Mouse (Mus musculus) liver, embryonic 11.5 days (tissue): ENCODE results near the gene Tinf2. TPM values are rescaled to one million over a fixed set of nuclear protein-coding genes. Genes with fewer than 3 reads are reported as not detected.

Experiments used
- ATAC-seq: fragments of 200-750 bp; cut with Nextera tagmentation; replicated peaks from 2 replicates; pipeline ENCODE4 v1.8.0; 2017; ENCODE audit warnings: moderate number of reproducible peaks, mild to moderate bottlenecking, moderate TSS enrichment, moderate library complexity; ENCODE audit not compliant: low FRiP score
- DNase-seq: peaks from one replicate; pipeline ENCODE4 v3.0.0-alpha.2; 2017; ENCODE audit warnings: low spot score
- H3K27ac ChIP-seq: fragments of 300-500 bp; sonication (generic); 2 replicates; pipeline ENCODE4 v1.5.1; 2014; ENCODE audit warnings: mild to moderate bottlenecking, low read depth, low read length, control low read depth
- H3K27me3 ChIP-seq: fragments of 300-500 bp; sonication (generic); replicated peaks from 2 replicates; pipeline ENCODE4 v1.6.1; 2014; ENCODE audit warnings: low read length, mixed read lengths; ENCODE audit not compliant: control insufficient read depth, insufficient read depth
- H3K36me3 ChIP-seq: fragments of 300-500 bp; sonication (generic); 2 replicates; pipeline ENCODE4 v1.6.1; 2014; ENCODE audit warnings: mild to moderate bottlenecking, low read length, moderate library complexity, mixed read lengths; ENCODE audit not compliant: control insufficient read depth, insufficient read depth
- H3K4me1 ChIP-seq: fragments of 300-500 bp; sonication (generic); replicated peaks from 2 replicates; pipeline ENCODE4 v1.6.1; 2014; ENCODE audit warnings: low read length, mixed read lengths; ENCODE audit not compliant: control insufficient read depth, insufficient read depth
- H3K4me2 ChIP-seq: fragments of 300-500 bp; sonication (generic); 2 replicates; pipeline ENCODE4 v1.6.1; 2014; ENCODE audit warnings: mild to moderate bottlenecking, control low read depth, moderate library complexity
- H3K4me3 ChIP-seq: fragments of 300-500 bp; sonication (generic); 2 replicates; pipeline ENCODE4 v1.5.1; 2014; ENCODE audit warnings: low read depth, low read length, control low read depth
- H3K9ac ChIP-seq: fragments of 300-500 bp; sonication (generic); 2 replicates; pipeline ENCODE4 v1.6.1; 2014; ENCODE audit warnings: low read depth, low read length, control low read depth
- H3K9me3 ChIP-seq: fragments of 300-500 bp; sonication (generic); 2 replicates; pipeline ENCODE4 v1.6.1; 2016; ENCODE audit warnings: low read length, inconsistent platforms, mixed read lengths; ENCODE audit not compliant: control insufficient read depth
- WGBS: fragments of 180-500 bp; shearing (Covaris S2); extraction: QIAGEN DNeasy Blood & Tissue Kit; methylation state at CpG from one replicate; pipeline ENCODE4 v1.1.7; 2014; 5-methylcytosine and 5-hydroxymethylcytosine counted together
- polyA plus RNA-seq: library from polyadenylated mRNA; unstranded; fragments of >200 nt; fragmentation: Nextera tagmentation; extraction: Ambion mirVana; gene quantifications from 2 replicates; pipeline ENCODE4 v1.2.1, GENCODE M21; 2014

The Tinf2 gene
- polyA plus RNA-seq, 1 experiment from 2014 or later, result 44.9 TPM

DNA sequence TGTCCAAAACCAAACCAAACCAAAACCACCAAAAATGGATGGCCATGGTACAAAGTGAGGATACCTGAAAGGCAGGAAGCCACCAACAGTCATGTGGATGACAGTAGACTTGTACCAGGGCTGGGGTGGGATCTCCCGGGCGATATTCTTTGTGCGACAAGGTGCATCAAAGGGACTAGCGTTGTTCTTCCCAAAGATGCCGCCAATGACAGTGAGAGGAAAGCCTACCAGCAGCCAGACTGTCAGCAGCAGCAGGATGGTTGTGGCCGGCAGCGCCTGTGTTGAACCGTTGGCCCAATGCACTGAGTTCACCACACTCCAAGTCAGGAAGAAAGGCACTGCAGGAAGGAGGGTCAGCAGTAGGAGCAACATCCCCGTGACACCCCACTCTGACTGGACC is 43.8 kb downstream of the Tinf2 start, which contains the start of gene Gm49378:
Gene Gm49378 (minus strand): TSS at position 101 of the 400 bp plus-strand sequence.
- H3K36me3 ChIP-seq, result peaks cover 36% of the 10 kb centered on the region
- DNase-seq, result no peak
- no peak for ATAC-seq
- no peaks in the 10 kb centered on the region for H3K27me3 ChIP-seq
- 94% methylated on average over 9 of the region's 9 CpGs for WGBS
- no peaks in the 10 kb centered on the region for H3K9me3 ChIP-seq
- no peak within 1 kb of the TSS for H3K4me3 ChIP-seq
- H3K9ac ChIP-seq, result no peak within 1 kb of the TSS
- H3K4me1 ChIP-seq, result peaks cover 20% of the 10 kb centered on the region
- no peak within 1 kb of the TSS for H3K27ac ChIP-seq
- H3K4me2 ChIP-seq, result no peak within 1 kb of the TSS

DNA sequence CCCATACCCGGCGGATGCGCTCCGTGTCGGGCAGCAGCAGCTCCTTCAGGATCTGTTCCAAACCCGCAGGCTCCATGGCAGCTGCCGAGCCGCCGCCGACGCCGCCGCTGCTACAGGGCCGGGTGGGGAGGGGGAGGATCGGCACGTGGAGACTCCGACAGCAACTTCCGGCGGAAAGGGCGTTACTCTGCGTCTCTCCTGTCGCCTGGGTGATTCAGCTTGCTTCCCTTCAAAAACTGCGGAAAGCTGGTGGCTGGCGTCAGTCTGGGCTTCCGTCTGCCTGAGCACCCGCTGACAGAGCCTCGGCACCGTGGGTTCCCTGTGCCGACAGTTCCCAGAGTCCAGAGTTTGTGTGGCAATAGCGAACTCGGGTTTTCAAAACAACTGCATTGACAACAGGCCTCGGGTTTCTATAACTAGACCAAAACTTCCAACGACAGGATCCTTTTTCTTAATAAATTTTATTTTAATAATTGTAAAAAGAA is 46.1 kb downstream of the Tinf2 start, which contains the start of gene Ipo4:
Gene Ipo4 (minus strand): TSS at position 435 of the 485 bp plus-strand sequence.
- peak within 1 kb of the TSS; percentile 76 for H3K9ac ChIP-seq
- ATAC-seq (peak; percentile 86), DNase-seq (peak; percentile 88)
- H3K4me1 ChIP-seq, result peaks cover 12% of the 10 kb centered on the region
- under 1% methylated on average over 33 of the region's 33 CpGs for WGBS
- H3K27ac ChIP-seq, result 0 out of 2 replicates have a peak within 1 kb of the TSS, but pooled peaks have one; percentile 9
- H3K36me3 ChIP-seq, result peaks cover 47% of the 10 kb centered on the region
- peak within 1 kb of the TSS; percentile 78 for H3K4me3 ChIP-seq
- H3K4me2 ChIP-seq, result peak within 1 kb of the TSS; percentile 94
- no peaks in the 10 kb centered on the region for H3K27me3 ChIP-seq
- H3K9me3 ChIP-seq, result no peaks in the 10 kb centered on the region

DNA sequence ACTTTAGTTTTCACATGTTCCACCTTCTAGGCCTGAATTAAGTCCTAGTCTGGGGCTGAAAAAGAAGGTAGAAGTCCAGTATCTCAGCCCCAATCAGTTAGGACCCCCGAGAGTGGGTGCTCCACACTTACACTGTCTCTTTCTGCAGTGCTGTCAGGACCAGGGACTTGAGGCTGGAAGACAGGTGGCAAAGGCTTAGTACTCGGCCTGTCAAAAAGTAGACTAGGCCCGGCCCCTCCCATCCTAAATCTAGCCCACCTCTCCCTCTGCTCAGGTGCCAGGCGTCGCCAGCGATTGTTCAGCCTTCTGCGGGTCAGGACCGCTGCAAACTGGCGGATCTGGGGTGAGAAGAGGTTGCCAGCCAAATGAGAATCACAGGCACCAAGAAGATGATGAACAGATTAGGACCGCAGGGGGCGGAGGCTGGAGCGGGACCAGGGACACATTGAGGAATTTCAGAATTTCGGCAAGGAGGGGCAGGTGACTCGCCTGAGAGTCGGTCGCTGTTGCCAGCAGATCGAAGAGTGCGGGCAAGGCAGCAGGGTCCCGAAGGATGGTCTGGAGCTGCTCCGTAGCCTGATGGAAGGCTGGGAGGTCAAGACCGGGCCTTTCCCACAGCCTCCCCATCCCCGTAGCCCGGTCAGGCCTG is 46.6 kb downstream of the Tinf2 start:
- Histone ChIP-seq H3K9ac (peak overlapping the region; percentile 76), H3K9me3 (no peaks in the 10 kb centered on the region), H3K4me2 (peak overlapping the region; percentile 94), H3K27ac (0 out of 2 replicates have a peak overlapping the region, but pooled peaks have one; percentile 9), H3K36me3 (peaks cover 49% of the 10 kb centered on the region), H3K4me1 (peaks cover 15% of the 10 kb centered on the region), H3K4me3 (peak overlapping the region; percentile 78), H3K27me3 (no peaks in the 10 kb centered on the region)
- peak; percentile 29; the same call in 1 of the 2 replicates for ATAC-seq
- DNase-seq, result peak; percentile 50
- 3% methylated on average over 23 of the region's 23 CpGs for WGBS

DNA sequence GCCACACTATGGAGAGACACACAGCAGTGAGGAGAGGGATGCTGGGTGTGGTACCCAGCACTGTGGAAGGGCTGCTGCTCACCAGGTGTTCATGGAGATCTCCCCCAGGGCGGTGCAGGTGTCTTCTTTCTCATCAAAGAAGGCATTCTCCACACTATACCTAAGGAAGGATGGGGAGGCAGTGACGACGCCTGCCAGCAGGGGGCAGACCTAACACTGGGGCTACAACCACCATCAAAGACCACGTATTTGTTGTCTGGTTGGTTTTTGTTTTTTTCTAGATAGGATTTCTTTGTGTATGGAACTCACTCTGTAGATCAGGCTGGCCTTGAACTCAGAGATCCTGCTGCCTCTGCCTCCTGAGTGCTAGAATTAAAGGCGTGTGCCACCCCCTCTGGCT is 52.3 kb downstream of the Tinf2 start:
- H3K9me3 ChIP-seq, result no peaks in the 10 kb centered on the region
- peaks cover 5% of the 10 kb centered on the region; the same call in 1 of the 2 replicates for H3K4me1 ChIP-seq
- WGBS, result 51% methylated on average over 5 of the region's 5 CpGs
- H3K27me3 ChIP-seq, result no peaks in the 10 kb centered on the region
- no peak overlapping the region for H3K27ac ChIP-seq
- DNase-seq, result no peak
- H3K36me3 ChIP-seq, result peaks cover 72% of the 10 kb centered on the region
- H3K4me3 ChIP-seq, result no peak overlapping the region
- no peak overlapping the region for H3K4me2 ChIP-seq
- H3K9ac ChIP-seq, result no peak overlapping the region
- 0 out of 2 replicates have a peak, but pooled peaks have one; percentile 26 for ATAC-seq

DNA sequence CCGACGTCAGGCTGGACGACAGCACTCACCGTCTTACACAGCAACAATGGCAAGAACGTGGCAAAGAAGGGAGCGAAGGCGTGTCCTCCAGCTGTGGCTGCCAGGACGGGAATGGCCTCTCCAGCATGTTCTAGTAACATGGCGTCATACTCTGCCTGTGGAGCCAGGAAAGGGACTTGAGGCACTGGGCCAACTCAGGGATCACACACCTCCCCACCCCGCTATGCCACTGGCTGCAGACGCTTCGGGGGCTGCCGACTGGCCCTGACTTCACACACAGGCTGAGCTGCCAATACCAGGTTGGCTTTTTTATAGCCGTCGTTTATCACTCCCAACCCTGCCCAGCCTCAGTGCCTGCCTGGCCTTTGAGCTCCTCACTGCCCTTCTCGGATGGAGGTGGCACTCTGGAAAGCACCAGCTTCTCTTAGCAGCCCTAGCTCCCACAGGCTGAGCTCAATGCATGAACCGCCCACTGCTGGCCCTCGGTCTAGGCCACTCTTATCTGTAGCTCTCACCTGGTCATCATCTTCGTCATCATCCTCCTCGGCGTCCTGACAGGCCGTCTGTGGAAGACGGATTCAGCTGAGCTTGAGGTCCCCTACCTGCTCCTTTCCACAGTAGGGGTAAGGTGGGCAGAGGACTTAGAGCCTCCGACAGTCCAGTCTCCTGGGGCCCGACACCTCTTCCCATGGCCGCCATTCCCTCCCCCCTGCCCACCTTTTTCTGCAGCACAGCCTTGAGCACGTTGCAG is 53.4 kb downstream of the Tinf2 start:
- H3K4me2 ChIP-seq, result no peak overlapping the region
- no peak overlapping the region for H3K4me3 ChIP-seq
- H3K9me3 ChIP-seq, result no peaks in the 10 kb centered on the region
- 0 out of 2 replicates have a peak, but pooled peaks have one; percentile 24 for ATAC-seq
- no peak for DNase-seq
- no peak overlapping the region for H3K9ac ChIP-seq
- peaks cover 67% of the 10 kb centered on the region for H3K36me3 ChIP-seq
- 85% methylated on average over 27 of the region's 27 CpGs for WGBS
- H3K27me3 ChIP-seq, result no peaks in the 10 kb centered on the region
- H3K4me1 ChIP-seq, result peaks cover 5% of the 10 kb centered on the region; the same call in 1 of the 2 replicates
- H3K27ac ChIP-seq, result no peak overlapping the region

Other genes with a start within 250 kb of the Tinf2 start
- gene Dhrs4, start 203.1 kb downstream of the Tinf2 start, polyA plus RNA-seq, result 58.7 and 59.4 TPM in 2 replicates
- 2.7 and 3.0 TPM in 2 replicates for gene Carmil3, start 191.2 kb downstream of the Tinf2 start, polyA plus RNA-seq
- 0.16 and 0.49 TPM in 2 replicates for gene Cpne6, start 171.4 kb downstream of the Tinf2 start, polyA plus RNA-seq
- not detected in 2 replicates for gene Nrl, start 156.8 kb downstream of the Tinf2 start, polyA plus RNA-seq
- 49.8 and 50.9 TPM in 2 replicates for gene Pck2, start 141.6 kb downstream of the Tinf2 start, polyA plus RNA-seq
- 72.1 and 73.6 TPM in 2 replicates for gene Dcaf11, start 121.8 kb downstream of the Tinf2 start, polyA plus RNA-seq
- gene A730061H03Rik, start 121.4 kb downstream of the Tinf2 start, polyA plus RNA-seq, result 2.3 and 3.3 TPM in 2 replicates
- 2.2 and 2.6 TPM in 2 replicates for gene Fitm1, start 106.2 kb downstream of the Tinf2 start, polyA plus RNA-seq
- gene Psme1, start 103.7 kb downstream of the Tinf2 start, polyA plus RNA-seq, result 172 and 177 TPM in 2 replicates
- gene Emc9, start 96.5 kb downstream of the Tinf2 start, polyA plus RNA-seq, result 44.5 and 46.2 TPM in 2 replicates
- gene Psme2, start 90.7 kb downstream of the Tinf2 start, polyA plus RNA-seq, result 256 and 277 TPM in 2 replicates
- 21.2 and 23.1 TPM in 2 replicates for gene Rnf31, start 90.1 kb downstream of the Tinf2 start, polyA plus RNA-seq
- 11.6 and 13.0 TPM in 2 replicates for gene Irf9, start 78.2 kb downstream of the Tinf2 start, polyA plus RNA-seq
- 2.8 and 5.2 TPM in 2 replicates for gene Rec8, start 63.8 kb downstream of the Tinf2 start, polyA plus RNA-seq
- 90.1 and 92.1 TPM in 2 replicates for gene Ipo4, start 45.9 kb downstream of the Tinf2 start, polyA plus RNA-seq
- 2.7 and 2.8 TPM in 2 replicates for gene Gm49378, start 43.9 kb downstream of the Tinf2 start, polyA plus RNA-seq
- gene Tm9sf1, start 38.0 kb downstream of the Tinf2 start, polyA plus RNA-seq, result 79.8 and 83.8 TPM in 2 replicates
- gene Tssk4, start 31.6 kb downstream of the Tinf2 start, polyA plus RNA-seq, result 0.47 and 0.49 TPM in 2 replicates
- gene Mdp1, start 21.3 kb downstream of the Tinf2 start, polyA plus RNA-seq, result 40.2 and 43.8 TPM in 2 replicates
- 54.9 and 58.0 TPM in 2 replicates for gene Gmpr2, start 9.9 kb downstream of the Tinf2 start, polyA plus RNA-seq
- 489 and 507 TPM in 2 replicates for gene Nedd8, start 9.7 kb downstream of the Tinf2 start, polyA plus RNA-seq
- 3.0 and 3.3 TPM in 2 replicates for gene Tgm1, start 32.1 kb upstream of the Tinf2 start, polyA plus RNA-seq
- gene Rabggta, start 40.4 kb upstream of the Tinf2 start, polyA plus RNA-seq, result 22.8 and 24.0 TPM in 2 replicates
- 48.8 and 53.9 TPM in 2 replicates for gene Dhrs1, start 63.9 kb upstream of the Tinf2 start, polyA plus RNA-seq
- 70.6 and 76.1 TPM in 2 replicates for gene Nop9, start 63.9 kb upstream of the Tinf2 start, polyA plus RNA-seq
- gene Cideb, start 76.6 kb upstream of the Tinf2 start, polyA plus RNA-seq, result 8.9 and 9.1 TPM in 2 replicates
- gene Ltb4r2, start 79.6 kb upstream of the Tinf2 start, polyA plus RNA-seq, result 1.5 and 1.8 TPM in 2 replicates
- 1.6 and 1.9 TPM in 2 replicates for gene Ltb4r1, start 84.1 kb upstream of the Tinf2 start, polyA plus RNA-seq
- 3.9 and 4.8 TPM in 2 replicates for gene Adcy4, start 102.3 kb upstream of the Tinf2 start, polyA plus RNA-seq
- gene Ripk3, start 107.0 kb upstream of the Tinf2 start, polyA plus RNA-seq, result 51.6 and 52.1 TPM in 2 replicates
- 15.1 and 15.3 TPM in 2 replicates for gene Nfatc4, start 141.3 kb upstream of the Tinf2 start, polyA plus RNA-seq
- 12.0 and 12.2 TPM in 2 replicates for gene Nynrin, start 172.2 kb upstream of the Tinf2 start, polyA plus RNA-seq
- 0.47 and 0.60 TPM in 2 replicates for gene Cbln3, start 202.6 kb upstream of the Tinf2 start, polyA plus RNA-seq
- 12.6 and 14.6 TPM in 2 replicates for gene Khnyn, start 203.1 kb upstream of the Tinf2 start, polyA plus RNA-seq
- gene Sdr39u1, start 218.5 kb upstream of the Tinf2 start, polyA plus RNA-seq, result 24.3 and 30.5 TPM in 2 replicates